Mouse (Mus musculus) heart, postnatal 0 days (tissue): ENCODE data around the gene Alg14.

Experiments used
- CTCF ChIP-seq: IDR thresholded peaks from 2 replicates; pipeline ENCODE4 v1.5.1; 2016; ENCODE audit warnings: antibody characterized with exemption, control low read depth, low read depth
- EP300 ChIP-seq: IDR thresholded peaks from 2 replicates; pipeline ENCODE4 v1.6.1; 2016; ENCODE audit warnings: antibody characterized with exemption, low read depth

- TF ChIP-seq CTCF = no peak
- TF ChIP-seq EP300 = no peak
Observed at GRCm38 (mm10) chr3:121279679-121280078, 11.9 kb upstream of the Alg14 start.
